Mouse (Mus musculus): Measurements from ENCODE around the gene Zfp64.

Gene Zfp64

GRCm38 (mm10) chr2:168947663-168948062 lies 7.7 kb downstream of the Zfp64 start:
- DNase-seq, result no peak

DNA sequence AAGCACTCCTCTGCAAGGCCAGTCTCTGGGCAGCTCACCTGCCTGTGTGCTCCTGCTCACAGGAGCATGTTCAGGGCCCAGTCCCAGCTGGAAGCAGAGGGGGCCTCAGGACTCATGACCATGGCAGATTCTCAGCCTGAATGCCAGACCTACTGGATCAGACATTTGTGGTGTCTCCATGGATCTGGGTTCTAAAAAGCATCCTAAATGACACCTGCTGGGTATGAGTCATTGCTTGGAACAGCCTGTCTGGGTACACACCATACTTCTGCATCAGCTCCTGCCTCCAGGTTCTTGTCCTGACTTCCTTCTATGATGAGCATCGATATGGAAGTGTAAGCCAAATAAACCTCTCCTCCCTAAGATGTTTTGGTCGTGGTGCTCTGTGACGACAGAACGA lies 11.4 kb downstream of the Zfp64 start:
- no peak for DNase-seq

DNA sequence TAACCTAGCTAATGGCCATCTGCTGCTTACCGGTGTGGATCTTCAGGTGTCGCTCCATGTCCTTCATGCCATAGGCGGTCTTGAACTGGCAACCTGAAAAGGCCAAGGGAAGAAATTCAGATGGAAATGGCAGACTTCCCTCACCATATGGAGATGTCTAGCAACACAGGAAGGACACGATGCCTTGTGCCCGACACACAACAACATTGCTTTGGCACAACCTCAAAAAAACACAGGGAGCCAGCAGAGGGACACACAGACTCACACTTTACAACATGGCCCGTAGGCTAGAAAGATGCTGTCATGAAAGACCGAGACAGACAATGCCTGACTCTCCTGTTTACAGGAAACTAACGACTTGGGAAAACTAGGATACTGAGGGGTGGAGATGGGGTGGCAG lies 15.4 kb downstream of the Zfp64 start:
- no peak for DNase-seq

GRCm38 (mm10) chr2:168939261-168939933 lies 16.0 kb downstream of the Zfp64 start:
- DNase-seq, result no peak

- DNase-seq, result no peak
These were observed 18.5 kb downstream of the Zfp64 start for GRCm38 (mm10) chr2:168936896-168937295.

- DNase-seq, result no peak
These were observed 20.2 kb downstream of the Zfp64 start for GRCm38 (mm10) chr2:168935165-168935564.

DNA sequence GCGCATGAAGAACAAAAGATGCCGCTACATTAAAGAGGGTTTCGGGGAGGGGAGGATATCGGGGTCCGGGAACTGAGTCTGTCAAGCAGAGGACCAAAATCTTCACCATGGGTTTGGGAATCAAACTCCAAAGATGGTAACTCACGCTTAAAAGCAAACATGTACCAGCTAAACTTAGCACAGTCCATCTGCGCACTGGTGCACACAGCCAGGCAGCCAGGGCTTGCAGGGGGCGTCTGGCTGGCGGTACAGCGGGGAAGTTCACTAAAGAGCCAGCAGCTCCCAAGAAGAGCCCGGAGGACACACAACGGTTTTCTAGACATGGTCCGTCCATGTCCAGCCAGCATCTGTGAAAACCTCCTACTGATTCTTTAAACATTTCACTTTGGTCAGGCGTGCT lies 23.7 kb downstream of the Zfp64 start:
- no peak for DNase-seq

GRCm38 (mm10) chr2:168929691-168930090 lies 25.7 kb downstream of the Zfp64 start:
- DNase-seq, result peak; percentile 76

DNA sequence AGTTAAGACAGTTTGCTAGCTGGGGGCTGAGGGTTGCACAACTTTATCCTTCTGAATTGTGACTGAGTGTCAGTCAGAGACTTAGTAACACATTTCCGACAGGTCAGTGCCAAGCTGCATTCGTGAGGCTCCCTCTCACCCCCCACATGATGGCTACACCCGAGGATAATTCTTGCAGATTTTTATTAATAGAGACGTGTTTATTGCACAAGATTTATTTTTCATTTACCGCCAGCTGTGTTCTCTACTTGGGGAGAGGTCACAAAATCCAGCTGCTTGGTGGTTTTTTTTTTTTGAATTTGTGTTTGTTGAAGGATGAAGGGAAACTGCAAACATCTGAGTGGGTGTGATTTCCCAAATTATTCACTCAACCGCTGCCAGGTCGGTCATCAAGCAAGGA lies 28.0 kb downstream of the Zfp64 start:
- no peak for DNase-seq

GRCm38 (mm10) chr2:168926257-168926810 lies 29.1 kb downstream of the Zfp64 start:
- no peak for DNase-seq

GRCm38 (mm10) chr2:168923706-168924105 lies 31.7 kb downstream of the Zfp64 start:
- DNase-seq, result no peak

DNA sequence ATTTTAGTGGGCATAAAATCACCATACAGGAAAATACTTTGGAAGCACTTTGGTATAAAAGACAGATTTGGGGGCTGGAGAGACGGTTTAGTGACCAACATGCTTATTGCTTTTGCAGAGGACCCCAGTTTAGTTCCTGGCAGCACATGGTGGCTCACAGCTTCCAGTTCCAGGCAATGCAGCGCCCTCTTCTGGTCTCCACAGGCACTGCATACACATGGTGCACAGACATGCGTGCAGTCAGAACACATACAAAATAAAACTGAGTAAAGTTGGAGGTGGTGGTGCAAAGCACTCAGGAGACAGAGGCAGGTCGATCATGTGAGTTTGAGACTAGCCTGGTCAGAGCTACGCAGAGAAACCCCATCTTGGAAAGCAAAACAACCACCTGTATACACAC lies 32.9 kb downstream of the Zfp64 start:
- no peak for DNase-seq

GRCm38 (mm10) chr2:168920007-168920406 lies 35.4 kb downstream of the Zfp64 start:
- DNase-seq, result no peak

GRCm38 (mm10) chr2:168912901-168913721 lies 42.3 kb downstream of the Zfp64 start:
- DNase-seq, result no peak

- DNase-seq, result no peak
These were observed 43.1 kb downstream of the Zfp64 start for GRCm38 (mm10) chr2:168912051-168912891.

GRCm38 (mm10) chr2:168911527-168911926 lies 43.9 kb downstream of the Zfp64 start:
- no peak for DNase-seq

GRCm38 (mm10) chr2:168906022-168906421 lies 49.4 kb downstream of the Zfp64 start:
- DNase-seq, result no peak

DNA sequence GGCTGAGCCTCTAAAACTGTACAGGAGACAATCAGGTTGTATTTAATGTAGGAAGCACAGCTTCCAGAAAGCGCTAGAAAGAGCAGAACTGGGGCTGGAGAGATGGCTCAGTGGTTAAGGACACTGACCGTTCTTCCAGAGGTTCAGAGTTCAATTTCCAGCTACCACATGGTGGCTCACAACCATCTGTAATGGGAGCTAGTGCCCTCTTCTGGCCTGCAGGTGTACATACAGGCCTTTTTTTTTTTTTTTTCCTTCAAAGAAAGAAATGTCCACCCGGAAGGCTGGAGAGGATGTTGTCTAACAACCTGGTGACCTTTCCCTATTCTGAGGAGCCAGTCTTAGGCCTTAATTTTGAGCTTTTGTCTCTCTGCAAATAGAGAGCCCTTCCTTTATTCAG lies 50.5 kb downstream of the Zfp64 start:
- DNase-seq, result no peak

- peak; percentile 52 to 53 for DNase-seq
These were observed 51.2 kb downstream of the Zfp64 start for GRCm38 (mm10) chr2:168904188-168904587.

- DNase-seq, result peak; percentile 69 to 71
These were observed 52.8 kb downstream of the Zfp64 start for GRCm38 (mm10) chr2:168902634-168903033.

- no peak for DNase-seq
These were observed 57.5 kb downstream of the Zfp64 start for GRCm38 (mm10) chr2:168897906-168898305.

DNA sequence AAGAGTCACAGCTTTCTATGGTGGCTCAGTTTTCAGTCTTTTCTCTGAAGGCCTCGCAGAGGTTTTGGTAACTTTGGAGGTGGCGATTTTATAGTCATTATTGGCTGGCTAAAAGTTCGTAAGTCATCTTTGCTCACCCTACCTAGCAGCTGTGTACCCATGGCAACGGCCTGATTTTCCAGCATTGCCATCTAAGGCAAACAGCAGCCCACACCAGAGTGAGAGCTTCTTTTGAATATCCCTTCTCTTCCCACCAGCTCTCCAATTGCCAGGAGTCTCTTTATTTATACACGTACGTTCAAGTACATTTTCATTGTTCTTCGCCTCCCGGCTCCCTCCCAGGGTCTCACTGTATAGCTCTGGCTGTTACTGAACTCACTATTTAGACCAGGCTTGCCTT lies 59.9 kb downstream of the Zfp64 start:
- DNase-seq, result no peak

GRCm38 (mm10) chr2:168894738-168895137 lies 60.6 kb downstream of the Zfp64 start:
- DNase-seq, result no peak

Data from B cell, adult 2 months (primary cell).